Mouse (Mus musculus): ENCODE measurements around the gene P2rx5.

GRCm38 (mm10) chr11:73132999-73133398 lies 27.2 kb upstream of the P2rx5 start:
- TF ChIP-seq CTCF (IDR thresholded peaks at IDR 0.05; ENCODE audit: low read depth, low read length): no peak
- TF ChIP-seq POLR2A (IDR thresholded peaks at IDR 0.05; ENCODE audit: insufficient read depth, low read length): no peak
